Mouse (Mus musculus) liver, postnatal 0 days (tissue): ENCODE results near the gene Actn4.

ENCODE experiments used
- CTCF ChIP-seq: sonication (generic); IDR thresholded peaks from 2 replicates; pipeline ENCODE4 v1.5.1; 2016; ENCODE audit warnings: antibody characterized with exemption, low read depth
- EP300 ChIP-seq: IDR thresholded peaks from 2 replicates; pipeline ENCODE4 v1.6.1; 2016; ENCODE audit warnings: antibody characterized with exemption, low read depth, mild to moderate bottlenecking

DNA sequence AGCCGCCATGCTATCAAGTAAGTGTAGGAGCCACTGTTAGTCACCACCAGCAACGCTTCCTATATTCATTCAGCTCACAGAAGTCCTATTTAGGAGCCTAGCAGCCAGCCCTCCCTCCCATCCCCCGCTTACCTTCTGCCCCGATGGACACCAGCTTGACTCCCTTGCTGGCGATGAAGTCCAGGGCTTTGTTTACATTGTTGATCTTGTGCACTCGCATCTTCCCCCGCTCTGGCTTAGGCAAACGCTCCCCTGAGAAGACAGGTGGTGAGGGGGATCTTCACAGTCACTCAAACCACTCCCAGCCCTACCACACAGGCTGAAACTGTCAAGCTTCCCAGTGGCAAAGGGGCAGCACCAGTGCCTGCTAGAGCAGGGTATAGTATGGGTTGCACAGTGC, 43.6 kb downstream of the Actn4 start:
- TF ChIP-seq CTCF: no peak
- TF ChIP-seq EP300: no peak
